Mouse (Mus musculus) MEL-GATA-1-ER (cell line): ENCODE measurements around the gene Dlx3.

ENCODE experiments used
- DNase-seq: peaks from one replicate; pipeline ENCODE4 v3.0.0-alpha.2; 2012; ENCODE audit warnings: low read depth; ENCODE audit errors: extremely low read depth

Gene Dlx3

DNA sequence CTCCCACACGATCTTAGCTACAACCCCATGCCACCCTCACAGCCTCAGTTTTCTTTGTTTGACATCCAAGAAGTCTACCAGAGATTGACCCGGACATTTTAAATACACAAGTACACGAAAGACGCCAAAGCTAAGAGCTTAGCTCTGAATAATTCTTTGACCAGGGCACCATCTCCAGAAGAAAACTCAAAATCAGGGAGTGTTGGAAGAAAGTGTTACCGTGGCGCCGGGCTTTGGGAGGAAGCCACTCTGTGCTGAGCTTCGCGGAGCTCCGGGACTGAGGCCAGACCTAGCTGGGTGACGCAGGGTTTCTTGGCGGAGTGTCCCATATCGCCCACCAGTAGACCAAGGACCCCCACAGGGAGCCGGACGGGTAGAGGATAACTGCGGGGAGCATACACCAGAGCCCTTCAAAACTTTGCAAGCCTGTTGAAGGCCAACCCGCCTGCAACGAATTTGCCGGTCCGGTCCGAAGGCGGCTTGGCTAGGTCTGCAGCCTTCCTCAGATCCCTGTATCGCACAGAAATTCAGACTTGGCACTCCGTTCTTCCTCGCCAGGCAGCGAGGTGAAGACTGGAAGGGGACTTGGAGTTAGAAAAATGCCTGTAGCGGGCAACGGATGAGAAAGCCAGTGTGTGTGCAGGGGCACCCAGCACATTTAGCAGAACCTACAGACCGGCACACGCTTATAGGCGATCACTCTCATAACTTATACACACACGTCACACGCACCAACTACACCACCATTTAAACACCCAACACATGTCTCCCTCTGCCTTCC lies 30.5 kb downstream of the Dlx3 start:
- no peak for DNase-seq

DNA sequence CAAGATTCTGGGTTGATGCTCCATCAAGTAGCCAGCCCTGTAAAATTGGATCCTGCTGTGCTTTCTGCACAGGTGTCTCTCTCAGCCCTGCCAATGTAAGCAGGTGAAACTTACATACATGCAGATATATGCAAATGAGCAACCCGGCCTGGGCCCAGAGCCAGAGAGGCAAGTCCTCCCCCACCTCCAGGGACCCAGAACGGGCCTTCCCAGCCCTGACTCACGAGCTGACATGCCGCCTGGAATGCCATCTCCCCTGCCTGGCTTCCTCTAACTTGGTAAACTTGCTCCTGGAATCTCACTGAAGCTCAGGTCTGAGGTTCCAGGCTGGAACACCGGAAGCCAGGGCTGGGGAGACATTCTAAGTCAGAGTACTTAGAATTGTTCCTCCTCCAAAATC lies 33.2 kb downstream of the Dlx3 start:
- DNase-seq = no peak

DNA sequence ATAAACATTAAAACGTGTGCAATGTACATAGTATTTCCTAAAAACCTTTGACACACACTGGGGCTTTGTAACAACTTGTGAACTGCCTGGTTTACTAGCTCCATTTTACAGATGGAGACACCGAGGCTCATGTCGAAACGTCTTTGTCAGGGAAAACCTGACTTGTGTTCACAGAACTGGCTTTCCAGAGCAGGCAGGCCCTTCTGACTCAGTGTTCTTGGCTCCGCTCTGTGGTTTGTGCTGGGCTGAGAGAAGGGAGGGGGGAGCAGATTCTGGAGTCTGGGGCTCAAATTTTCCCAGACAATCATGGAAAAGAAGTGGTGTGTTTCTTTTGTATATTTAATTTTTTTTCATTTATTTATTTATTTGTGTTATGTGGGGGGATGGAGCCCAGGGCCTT lies 33.8 kb downstream of the Dlx3 start:
- DNase-seq = no peak

DNA sequence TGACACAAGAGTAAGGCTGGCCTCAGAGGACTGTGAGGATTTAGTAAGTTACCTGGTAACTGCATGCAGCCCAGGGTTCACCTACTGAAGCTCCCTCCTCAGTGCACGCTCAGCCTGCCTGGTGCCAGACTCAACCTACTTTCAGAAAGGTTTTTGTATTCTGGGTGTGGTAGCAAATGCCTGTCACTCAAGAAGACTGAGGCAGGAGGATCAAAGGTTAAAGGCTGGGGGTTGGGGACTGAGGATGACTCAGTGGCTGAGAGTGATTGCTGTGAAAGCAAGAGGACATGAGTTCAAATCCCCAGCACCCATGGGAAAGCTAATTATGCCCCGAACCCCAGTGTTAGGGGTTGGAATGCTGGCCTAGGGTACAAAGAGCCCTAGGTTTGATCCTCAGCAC lies 35.6 kb downstream of the Dlx3 start:
- DNase-seq = no peak

DNA sequence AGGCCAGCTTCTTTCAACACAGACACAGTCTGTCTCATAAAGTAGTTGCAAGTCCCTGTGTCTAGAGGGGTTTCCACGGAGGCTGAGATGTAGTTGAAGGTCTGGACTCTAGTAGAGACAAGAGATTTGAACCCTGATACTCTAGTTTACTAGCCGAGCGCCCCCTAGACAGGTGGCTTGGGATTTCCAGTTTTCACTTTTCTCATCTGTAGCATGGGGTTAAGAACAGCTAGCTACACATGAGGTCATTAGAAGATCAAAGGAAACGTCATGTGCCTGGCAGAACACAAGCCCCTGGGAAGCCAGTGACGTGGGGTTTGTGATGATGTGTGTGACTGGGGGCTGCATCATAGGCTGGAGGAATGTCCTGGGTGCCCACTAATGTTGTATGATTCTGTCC lies 37.4 kb downstream of the Dlx3 start:
- no peak for DNase-seq

DNA sequence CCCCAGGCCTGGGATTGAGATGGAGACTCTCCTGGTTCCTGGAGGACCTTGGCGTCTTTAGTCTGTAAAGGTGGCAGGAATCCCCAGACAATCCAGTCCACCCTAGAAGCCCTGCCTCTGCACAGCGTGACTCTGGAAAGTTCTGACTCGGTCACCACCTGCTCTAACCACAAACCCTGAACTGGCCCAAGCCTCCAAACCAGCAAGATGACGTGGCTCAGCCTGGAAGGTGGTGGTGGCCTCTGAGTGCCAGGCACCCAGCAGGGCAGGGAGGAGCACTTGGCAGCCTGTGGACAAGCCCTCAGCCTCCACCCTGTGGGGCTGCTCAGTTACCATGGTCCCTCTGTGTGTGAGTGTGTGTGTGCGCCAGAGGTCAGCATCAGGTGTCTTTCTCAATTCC lies 38.0 kb downstream of the Dlx3 start:
- no peak for DNase-seq

DNA sequence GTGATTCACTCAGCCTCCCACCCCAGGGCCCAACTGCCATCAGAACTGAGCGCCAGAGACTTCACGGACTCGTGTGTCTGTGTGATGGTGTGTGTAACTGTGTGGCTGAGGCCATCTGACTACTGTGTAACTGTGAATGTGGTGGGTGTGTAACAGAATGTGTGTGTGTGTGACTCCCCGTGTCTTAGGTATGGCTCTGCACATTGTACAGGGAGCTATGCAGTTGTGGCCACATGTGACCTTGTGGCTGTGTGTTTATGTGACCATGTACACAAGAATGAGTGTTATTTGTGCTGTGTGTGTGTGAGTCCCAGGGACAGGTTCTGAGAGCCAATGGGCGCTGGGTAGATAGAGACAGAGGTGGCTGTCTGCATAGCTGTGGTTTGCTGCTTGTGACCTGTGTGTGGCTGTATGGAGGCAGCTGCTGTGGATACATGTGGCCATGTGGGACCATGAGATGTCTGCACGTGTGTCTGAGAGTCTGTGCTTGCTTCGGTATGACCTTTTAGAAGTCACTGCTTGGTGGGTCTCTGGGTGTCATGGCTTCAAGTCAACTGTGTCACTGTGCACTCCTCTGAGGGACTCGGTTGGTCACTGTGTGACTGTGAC lies 39.9 kb downstream of the Dlx3 start:
- DNase-seq = no peak

DNA sequence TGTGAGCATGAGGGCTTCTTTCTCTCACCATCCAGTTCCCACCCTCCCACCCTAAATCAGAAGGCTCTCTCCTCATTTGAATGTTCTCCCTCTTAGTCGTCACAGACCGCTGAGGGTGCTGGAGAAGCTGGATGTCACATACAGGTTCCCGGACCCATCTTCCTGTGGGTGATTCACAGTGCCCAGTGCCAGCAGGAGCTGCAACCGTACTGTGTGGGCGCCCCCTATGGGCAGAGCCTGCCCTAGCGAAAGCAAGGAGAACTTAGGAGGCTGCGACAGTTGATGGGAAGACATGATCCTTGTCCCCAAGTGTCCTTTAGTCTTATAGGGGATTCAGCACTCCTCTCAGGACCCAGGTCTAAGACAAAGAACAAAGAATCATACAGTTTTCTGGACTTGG lies 40.8 kb downstream of the Dlx3 start:
- peak; percentile 6 for DNase-seq

DNA sequence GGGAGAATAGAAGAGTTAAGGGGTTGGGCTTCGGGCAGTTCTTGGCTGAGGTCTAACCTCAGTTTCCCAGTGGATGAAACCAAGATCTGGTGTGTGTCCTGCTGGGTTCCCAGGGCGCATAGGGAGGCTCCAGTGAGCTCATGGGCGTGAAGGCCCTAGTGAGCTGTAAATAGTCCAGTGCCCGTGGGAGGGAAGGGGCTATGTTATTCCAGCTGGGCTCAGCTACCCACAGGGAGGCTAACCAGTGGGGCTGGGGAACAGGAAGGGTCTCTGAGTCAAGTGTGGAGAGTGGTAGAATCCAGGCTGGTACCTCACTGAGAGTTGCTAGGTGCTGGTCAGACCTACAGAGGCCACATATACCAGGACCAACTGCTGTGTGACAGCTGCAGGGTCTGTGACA lies 41.8 kb downstream of the Dlx3 start:
- no peak for DNase-seq

DNA sequence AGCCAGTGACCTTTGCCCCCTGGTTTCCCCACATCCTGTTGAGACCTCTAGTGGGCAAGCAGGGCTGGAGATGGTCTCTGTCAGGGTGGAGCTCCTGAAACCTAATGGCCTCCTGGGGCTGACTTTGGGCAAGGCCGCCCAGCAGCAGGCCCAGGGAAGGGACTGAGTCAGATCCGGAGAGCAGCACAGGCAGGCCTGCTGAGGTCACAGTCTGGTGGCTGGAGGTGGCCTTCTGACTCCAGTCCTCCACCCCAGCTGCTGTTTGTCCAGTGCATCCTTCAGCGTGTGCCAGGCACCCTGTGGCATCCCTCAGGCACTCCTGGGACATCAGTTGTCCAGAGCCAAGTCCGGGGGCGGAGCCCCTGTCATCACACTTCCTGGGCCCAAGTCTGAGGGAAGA lies 45.9 kb downstream of the Dlx3 start:
- DNase-seq = no peak
